Mouse (Mus musculus) liver, postnatal 0 days (tissue): ENCODE measurements around the gene Nrtn.

Source experiments
- CTCF ChIP-seq: sonication (generic); IDR thresholded peaks from 2 replicates; pipeline ENCODE4 v1.5.1; 2016; ENCODE audit warnings: antibody characterized with exemption, low read depth
- EP300 ChIP-seq: IDR thresholded peaks from 2 replicates; pipeline ENCODE4 v1.6.1; 2016; ENCODE audit warnings: antibody characterized with exemption, low read depth, mild to moderate bottlenecking

GRCm38 (mm10) chr17:56706515-56706914 lies 50.8 kb downstream of the Nrtn start:
- TF ChIP-seq EP300 (no peak), CTCF (no peak)
